Mouse (Mus musculus): ENCODE results near the gene Ak1.

The Ak1 gene

GRCm38 (mm10) chr2:32601417-32602065 lies 20.0 kb upstream of the Ak1 start:
- DNase-seq (ENCODE audit: low spot score), result no peak

- no peak for DNase-seq (ENCODE audit: low spot score)
These were observed 18.9 kb upstream of the Ak1 start for GRCm38 (mm10) chr2:32602600-32603054.

- no peak for DNase-seq (ENCODE audit: low spot score)
These were observed 16.9 kb upstream of the Ak1 start for GRCm38 (mm10) chr2:32604631-32605030.

GRCm38 (mm10) chr2:32606161-32607142 lies 15.1 kb upstream of the Ak1 start:
- DNase-seq (ENCODE audit: low spot score), result peak; percentile 81

GRCm38 (mm10) chr2:32607262-32607947 lies 14.2 kb upstream of the Ak1 start:
- peak; percentile 82 for DNase-seq (ENCODE audit: low spot score)

- DNase-seq (ENCODE audit: low spot score), result peak; percentile 83
These were observed 13.3 kb upstream of the Ak1 start for GRCm38 (mm10) chr2:32608141-32608777.

- DNase-seq (ENCODE audit: low spot score), result no peak
These were observed 12.7 kb upstream of the Ak1 start for GRCm38 (mm10) chr2:32608778-32609435.

GRCm38 (mm10) chr2:32610610-32611229 lies 10.8 kb upstream of the Ak1 start:
- DNase-seq (ENCODE audit: low spot score), result peak; percentile 39

- no peak for DNase-seq (ENCODE audit: low spot score)
These were observed 9.3 kb upstream of the Ak1 start for GRCm38 (mm10) chr2:32612274-32612673.

GRCm38 (mm10) chr2:32617109-32617508 lies 4.4 kb upstream of the Ak1 start:
- no peak for DNase-seq (ENCODE audit: low spot score)

- DNase-seq (ENCODE audit: low spot score), result no peak
These were observed 4.0 kb upstream of the Ak1 start for GRCm38 (mm10) chr2:32617601-32618000.

GRCm38 (mm10) chr2:32618051-32618450 lies 3.5 kb upstream of the Ak1 start:
- DNase-seq (ENCODE audit: low spot score), result no peak

- DNase-seq (ENCODE audit: low spot score), result peak; percentile 84
These were observed 659 bp upstream of the Ak1 start for GRCm38 (mm10) chr2:32620682-32621516.

GRCm38 (mm10) chr2:32624111-32624748 lies 2.7 kb downstream of the Ak1 start:
- DNase-seq (ENCODE audit: low spot score), result no peak

- no peak for DNase-seq (ENCODE audit: low spot score)
These were observed 3.8 kb downstream of the Ak1 start for GRCm38 (mm10) chr2:32625212-32625872.

- DNase-seq (ENCODE audit: low spot score), result peak; percentile 63
These were observed 4.5 kb downstream of the Ak1 start for GRCm38 (mm10) chr2:32625873-32626694.

- no peak for DNase-seq (ENCODE audit: low spot score)
These were observed 5.9 kb downstream of the Ak1 start for GRCm38 (mm10) chr2:32627266-32628043.
